Mouse (Mus musculus) lung, postnatal 0 days (tissue): ENCODE measurements at regions not wholly inside any gene's neighbourhood (a gene's known extent, or its start where the extent isn't known, plus 50 kb on each side); places are given as distances from the start of the nearest gene placed in this dataset.

Experiments
- ATAC-seq: fragments of 200-750 bp; cut with Nextera tagmentation; 2 replicates; pipeline ENCODE4 v1.8.0; 2017; ENCODE audit warnings: moderate library complexity
- DNase-seq: peaks from one replicate; pipeline ENCODE4 v3.0.0-alpha.2; 2016; ENCODE audit warnings: low spot score
- H3K27ac ChIP-seq: fragments of 300-500 bp; sonication (generic); 2 replicates; pipeline ENCODE4 v1.5.1; 2014; ENCODE audit warnings: antibody characterized with exemption, mild to moderate bottlenecking, low read length, mixed read lengths
- H3K27me3 ChIP-seq: fragments of 300-500 bp; sonication (generic); replicated peaks from 2 replicates; pipeline ENCODE4 v1.6.1; 2014; ENCODE audit warnings: low read length, mixed read lengths; ENCODE audit not compliant: insufficient read depth
- H3K36me3 ChIP-seq: fragments of 300-500 bp; sonication (generic); 2 replicates; pipeline ENCODE4 v1.6.1; 2014; ENCODE audit warnings: low read length, mixed read lengths; ENCODE audit not compliant: insufficient read depth
- H3K4me1 ChIP-seq: fragments of 300-500 bp; sonication (generic); 2 replicates; pipeline ENCODE4 v1.6.1; 2014; ENCODE audit warnings: antibody characterized with exemption, low read depth, low read length, mixed read lengths; ENCODE audit not compliant: insufficient read depth
- H3K4me2 ChIP-seq: fragments of 300-500 bp; sonication (generic); replicated peaks from 2 replicates; pipeline ENCODE4 v1.6.1; 2014; ENCODE audit warnings: low read depth, mild to moderate bottlenecking, low read length, moderate library complexity, mixed read lengths
- H3K4me3 ChIP-seq: fragments of 300-500 bp; sonication (generic); 2 replicates; pipeline ENCODE4 v1.5.1; 2014; ENCODE audit warnings: low read depth, low read length
- H3K9ac ChIP-seq: fragments of 300-500 bp; sonication (generic); replicated peaks from 2 replicates; pipeline ENCODE4 v1.6.1; 2014; ENCODE audit warnings: low read depth, mild to moderate bottlenecking
- H3K9me3 ChIP-seq: fragments of 300-500 bp; sonication (generic); 2 replicates; pipeline ENCODE4 v1.6.1; 2016; ENCODE audit warnings: low read length, mixed read lengths
- CTCF ChIP-seq: IDR thresholded peaks from 2 replicates; pipeline ENCODE4 v1.5.1; 2016; ENCODE audit warnings: antibody characterized with exemption, mild to moderate bottlenecking
- EP300 ChIP-seq: IDR thresholded peaks from 2 replicates; pipeline ENCODE4 v1.6.1; 2016; ENCODE audit warnings: antibody characterized with exemption, mild to moderate bottlenecking, control low read depth
- WGBS: fragments of 180-500 bp; shearing (Covaris S2); extraction: QIAGEN DNeasy Blood & Tissue Kit; methylation state at CpG from one replicate; pipeline ENCODE4 v1.1.7; 2014; 5-methylcytosine and 5-hydroxymethylcytosine counted together

GRCm38 (mm10) chr13:119081691-119082090, 346.7 kb upstream of the Paip1 start:
- DNase-seq (peak; percentile 14), ATAC-seq (no peak)
- H3K4me2 ChIP-seq = no peak overlapping the region
- TF ChIP-seq EP300 = no peak
- no peak for TF ChIP-seq CTCF
- H3K9me3 ChIP-seq = no peaks in the 10 kb centered on the region
- no peaks in the 10 kb centered on the region for H3K4me1 ChIP-seq
- H3K27me3 ChIP-seq = no peaks in the 10 kb centered on the region
- no peak overlapping the region for H3K4me3 ChIP-seq
- WGBS = 20% methylated on average over 1 of the region's 1 CpGs
- H3K36me3 ChIP-seq = no peaks in the 10 kb centered on the region
- no peak overlapping the region for H3K9ac ChIP-seq
- no peak overlapping the region for H3K27ac ChIP-seq

GRCm38 (mm10) chr13:119117906-119118305, 310.5 kb upstream of the Paip1 start:
- TF ChIP-seq EP300 (no peak), CTCF (no peak)
- no peak overlapping the region for H3K4me2 ChIP-seq
- H3K4me1 ChIP-seq = no peaks in the 10 kb centered on the region
- 77% methylated on average over 3 of the region's 3 CpGs for WGBS
- no peaks in the 10 kb centered on the region for H3K9me3 ChIP-seq
- no peak overlapping the region for H3K27ac ChIP-seq
- DNase-seq (no peak), ATAC-seq (no peak)
- H3K9ac ChIP-seq = no peak overlapping the region
- no peaks in the 10 kb centered on the region for H3K27me3 ChIP-seq
- H3K4me3 ChIP-seq = no peak overlapping the region
- no peaks in the 10 kb centered on the region for H3K36me3 ChIP-seq

- DNase-seq = no peak
- no peak overlapping the region for H3K27ac ChIP-seq
- no peak overlapping the region for H3K9ac ChIP-seq
- TF ChIP-seq EP300 = no peak
- no peak for TF ChIP-seq CTCF
- H3K36me3 ChIP-seq = no peaks in the 10 kb centered on the region
- no peaks in the 10 kb centered on the region for H3K4me1 ChIP-seq
- H3K4me3 ChIP-seq = no peak overlapping the region
- no peaks in the 10 kb centered on the region for H3K9me3 ChIP-seq
- H3K27me3 ChIP-seq = no peaks in the 10 kb centered on the region
- no peak overlapping the region for H3K4me2 ChIP-seq
- no peak for ATAC-seq
- WGBS = 48% methylated on average over 1 of the region's 1 CpGs
Measured at GRCm38 (mm10) chr13:119118382-119118781, 310.0 kb upstream of the Paip1 start.

- Histone ChIP-seq H3K9me3 (no peaks in the 10 kb centered on the region), H3K4me1 (no peaks in the 10 kb centered on the region), H3K27me3 (no peaks in the 10 kb centered on the region), H3K9ac (no peak overlapping the region), H3K4me3 (no peak overlapping the region), H3K4me2 (no peak overlapping the region), H3K27ac (no peak overlapping the region), H3K36me3 (no peaks in the 10 kb centered on the region)
- DNase-seq (peak; percentile 33), ATAC-seq (no peak)
- WGBS = 71% methylated on average over 2 of the region's 2 CpGs
- TF ChIP-seq CTCF = no peak
- TF ChIP-seq EP300 = no peak
Measured at GRCm38 (mm10) chr13:119140436-119140835, 288.0 kb upstream of the Paip1 start.

GRCm38 (mm10) chr13:119143351-119143750, 285.1 kb upstream of the Paip1 start:
- Histone ChIP-seq H3K9me3 (no peaks in the 10 kb centered on the region), H3K9ac (no peak overlapping the region), H3K4me2 (no peak overlapping the region), H3K27me3 (no peaks in the 10 kb centered on the region), H3K4me3 (no peak overlapping the region), H3K4me1 (no peaks in the 10 kb centered on the region), H3K27ac (no peak overlapping the region), H3K36me3 (no peaks in the 10 kb centered on the region)
- 0% methylated on average over 1 of the region's 1 CpGs for WGBS
- TF ChIP-seq EP300 (no peak), CTCF (no peak)
- peak; percentile 30; the same call in 1 of the 2 replicates for ATAC-seq
- peak; percentile 57 for DNase-seq

GRCm38 (mm10) chr13:119145713-119146112, 282.7 kb upstream of the Paip1 start:
- no peak overlapping the region for H3K4me3 ChIP-seq
- ATAC-seq (no peak), DNase-seq (peak; percentile 18)
- no peaks in the 10 kb centered on the region for H3K9me3 ChIP-seq
- H3K27me3 ChIP-seq = no peaks in the 10 kb centered on the region
- no peak overlapping the region for H3K27ac ChIP-seq
- H3K4me2 ChIP-seq = no peak overlapping the region
- TF ChIP-seq CTCF (no peak), EP300 (no peak)
- no peaks in the 10 kb centered on the region for H3K36me3 ChIP-seq
- H3K4me1 ChIP-seq = no peaks in the 10 kb centered on the region
- 46% methylated on average over 4 of the region's 4 CpGs for WGBS
- H3K9ac ChIP-seq = no peak overlapping the region

- ATAC-seq (no peak), DNase-seq (no peak)
- no peak overlapping the region for H3K9ac ChIP-seq
- no peak overlapping the region for H3K4me2 ChIP-seq
- no peak overlapping the region for H3K27ac ChIP-seq
- no peaks in the 10 kb centered on the region for H3K9me3 ChIP-seq
- no peak overlapping the region for H3K4me3 ChIP-seq
- no peaks in the 10 kb centered on the region for H3K4me1 ChIP-seq
- no peaks in the 10 kb centered on the region for H3K36me3 ChIP-seq
- 84% methylated on average over 3 of the region's 3 CpGs for WGBS
- no peak for TF ChIP-seq CTCF
- TF ChIP-seq EP300 = no peak
- no peaks in the 10 kb centered on the region for H3K27me3 ChIP-seq
Measured at GRCm38 (mm10) chr13:119147701-119148100, 280.7 kb upstream of the Paip1 start.
